Mouse (Mus musculus) stomach, embryonic 16.5 days (tissue): ENCODE data around the gene S100a2. TPM values are rescaled to one million over a fixed set of nuclear protein-coding genes. Genes with fewer than 3 reads are reported as not detected.

Experiments used
- ATAC-seq: fragments of 200-750 bp; cut with Nextera tagmentation; 2 replicates; pipeline ENCODE4 v1.8.0; 2017; ENCODE audit warnings: moderate number of reproducible peaks, moderate TSS enrichment; ENCODE audit not compliant: insufficient read depth, low FRiP score
- H3K27ac ChIP-seq: fragments of 300-500 bp; sonication (generic); 2 replicates; pipeline ENCODE4 v1.5.1; 2014; ENCODE audit warnings: low read length
- H3K27me3 ChIP-seq: fragments of 300-500 bp; sonication (generic); 2 replicates; pipeline ENCODE4 v1.6.1; 2014; ENCODE audit warnings: low read length, control low read depth, mixed read lengths; ENCODE audit not compliant: control insufficient read depth, insufficient read depth
- H3K36me3 ChIP-seq: fragments of 300-500 bp; sonication (generic); 2 replicates; pipeline ENCODE4 v1.6.1; 2014; ENCODE audit warnings: low read length; ENCODE audit not compliant: control insufficient read depth, insufficient read depth
- H3K4me1 ChIP-seq: fragments of 300-500 bp; sonication (generic); 2 replicates; pipeline ENCODE4 v1.6.1; 2014; ENCODE audit warnings: low read length, control low read depth, mixed read lengths; ENCODE audit not compliant: control insufficient read depth, insufficient read depth
- H3K4me2 ChIP-seq: fragments of 300-500 bp; sonication (generic); 2 replicates; pipeline ENCODE4 v1.6.1; 2014; ENCODE audit warnings: low read depth, low read length, mixed read lengths
- H3K4me3 ChIP-seq: fragments of 300-500 bp; sonication (generic); replicated peaks from 2 replicates; pipeline ENCODE4 v1.5.1; 2014; ENCODE audit warnings: mild to moderate bottlenecking, low read length
- H3K9ac ChIP-seq: fragments of 300-500 bp; sonication (generic); 2 replicates; pipeline ENCODE4 v1.6.1; 2014; ENCODE audit warnings: low read length
- H3K9me3 ChIP-seq: fragments of 300-500 bp; sonication (generic); replicated peaks from 2 replicates; pipeline ENCODE4 v1.6.1; 2016; ENCODE audit warnings: low read length, control low read depth; ENCODE audit not compliant: control insufficient read depth
- WGBS: fragments of 180-500 bp; shearing (Covaris S2); extraction: QIAGEN DNeasy Blood & Tissue Kit; methylation state at CpG from one replicate; pipeline ENCODE4 v1.1.7; 2014; 5-methylcytosine and 5-hydroxymethylcytosine counted together
- polyA plus RNA-seq: library from polyadenylated mRNA; unstranded; fragments of >200 nt; fragmentation: Nextera tagmentation; extraction: Ambion mirVana; gene quantifications from 2 replicates; pipeline ENCODE4 v1.2.1, GENCODE M21; 2015

The S100a2 gene
- polyA plus RNA-seq, 1 experiment from 2014 or later, result 0.93 TPM

GRCm38 (mm10) chr3:90609102-90609501 lies 19.1 kb downstream of the S100a2 start:
- H3K27ac ChIP-seq, result no peak overlapping the region
- H3K9me3 ChIP-seq, result no peaks in the 10 kb centered on the region
- 0 out of 2 replicates have a peak overlapping the region, but pooled peaks have one; percentile 0 for H3K9ac ChIP-seq
- no peaks in the 10 kb centered on the region for H3K36me3 ChIP-seq
- peaks cover 29% of the 10 kb centered on the region for H3K4me1 ChIP-seq
- H3K4me2 ChIP-seq, result no peak overlapping the region
- H3K4me3 ChIP-seq, result no peak overlapping the region
- no peak for ATAC-seq
- H3K27me3 ChIP-seq, result no peaks in the 10 kb centered on the region

- no peak for ATAC-seq
- 0 out of 2 replicates have a peak overlapping the region, but pooled peaks have one; percentile 14 for H3K27ac ChIP-seq
- H3K36me3 ChIP-seq, result no peaks in the 10 kb centered on the region
- no peak overlapping the region for H3K4me3 ChIP-seq
- no peaks in the 10 kb centered on the region for H3K9me3 ChIP-seq
- H3K27me3 ChIP-seq, result no peaks in the 10 kb centered on the region
- H3K9ac ChIP-seq, result no peak overlapping the region
- H3K4me1 ChIP-seq, result peaks cover 20% of the 10 kb centered on the region
- no peak overlapping the region for H3K4me2 ChIP-seq
- WGBS, result 91% methylated on average over 3 of the region's 3 CpGs
These were observed 21.4 kb downstream of the S100a2 start for GRCm38 (mm10) chr3:90611494-90611893.

- Histone ChIP-seq H3K9me3 (no peaks in the 10 kb centered on the region), H3K36me3 (no peaks in the 10 kb centered on the region), H3K9ac (no peak overlapping the region), H3K4me1 (peaks cover 20% of the 10 kb centered on the region), H3K4me2 (peak overlapping the region; percentile 67), H3K4me3 (no peak overlapping the region), H3K27me3 (no peaks in the 10 kb centered on the region), H3K27ac (peak overlapping the region; percentile 93; the same call in 1 of the 2 replicates)
- no peak for ATAC-seq
- WGBS, result 65% methylated on average over 4 of the region's 4 CpGs
These were observed 22.0 kb downstream of the S100a2 start for GRCm38 (mm10) chr3:90612061-90612460.

- H3K27ac ChIP-seq, result peak within 1 kb of the TSS; percentile 93
- H3K9ac ChIP-seq, result peak within 1 kb of the TSS; percentile 70
- peaks cover 20% of the 10 kb centered on the region for H3K4me1 ChIP-seq
- no peaks in the 10 kb centered on the region for H3K27me3 ChIP-seq
- H3K9me3 ChIP-seq, result 0 out of 2 replicates have a peak, but pooled peaks cover 3% of the 10 kb centered on the region
- H3K4me2 ChIP-seq, result peak within 1 kb of the TSS; percentile 67
- peak within 1 kb of the TSS; percentile 48 for H3K4me3 ChIP-seq
- no peaks in the 10 kb centered on the region for H3K36me3 ChIP-seq
- ATAC-seq, result peak; percentile 79
- WGBS, result under 1% methylated on average over 23 of the region's 23 CpGs
These were observed 22.8 kb downstream of the S100a2 start, which contains the start of gene S100a6 for GRCm38 (mm10) chr3:90612728-90613291. Gene S100a6, plus strand, starts transcription at chr3:90612882.

- Histone ChIP-seq H3K9me3 (0 out of 2 replicates have a peak, but pooled peaks cover 3% of the 10 kb centered on the region), H3K27me3 (no peaks in the 10 kb centered on the region), H3K27ac (peak overlapping the region; percentile 93), H3K4me2 (peak overlapping the region; percentile 67), H3K9ac (peak overlapping the region; percentile 70), H3K36me3 (no peaks in the 10 kb centered on the region), H3K4me3 (peak overlapping the region; percentile 48), H3K4me1 (peaks cover 20% of the 10 kb centered on the region)
- ATAC-seq, result no peak
- WGBS, result 60% methylated on average over 7 of the region's 7 CpGs
These were observed 23.6 kb downstream of the S100a2 start for GRCm38 (mm10) chr3:90613461-90614147.

GRCm38 (mm10) chr3:90614148-90614530 lies 24.1 kb downstream of the S100a2 start:
- Histone ChIP-seq H3K4me3 (peak overlapping the region; percentile 48), H3K27me3 (no peaks in the 10 kb centered on the region), H3K4me2 (peak overlapping the region; percentile 67), H3K9me3 (0 out of 2 replicates have a peak, but pooled peaks cover 3% of the 10 kb centered on the region), H3K9ac (peak overlapping the region; percentile 70), H3K27ac (peak overlapping the region; percentile 93), H3K36me3 (no peaks in the 10 kb centered on the region), H3K4me1 (peaks cover 20% of the 10 kb centered on the region)
- 78% methylated on average over 6 of the region's 6 CpGs for WGBS
- no peak for ATAC-seq

GRCm38 (mm10) chr3:90614611-90615251 lies 24.7 kb downstream of the S100a2 start:
- H3K4me3 ChIP-seq, result peak overlapping the region; percentile 48
- no peaks in the 10 kb centered on the region for H3K36me3 ChIP-seq
- H3K4me2 ChIP-seq, result peak overlapping the region; percentile 67
- WGBS, result 56% methylated on average over 11 of the region's 11 CpGs
- peaks cover 20% of the 10 kb centered on the region for H3K4me1 ChIP-seq
- ATAC-seq, result peak; percentile 65
- no peaks in the 10 kb centered on the region for H3K27me3 ChIP-seq
- H3K9me3 ChIP-seq, result 0 out of 2 replicates have a peak, but pooled peaks cover 3% of the 10 kb centered on the region
- H3K9ac ChIP-seq, result peak overlapping the region; percentile 70
- peak overlapping the region; percentile 93 for H3K27ac ChIP-seq

GRCm38 (mm10) chr3:90615415-90615814 lies 25.4 kb downstream of the S100a2 start:
- peak; percentile 61 for ATAC-seq
- peak overlapping the region; percentile 67 for H3K4me2 ChIP-seq
- H3K27me3 ChIP-seq, result no peaks in the 10 kb centered on the region
- H3K9me3 ChIP-seq, result 0 out of 2 replicates have a peak, but pooled peaks cover 3% of the 10 kb centered on the region
- 9% methylated on average over 7 of the region's 7 CpGs for WGBS
- peak overlapping the region; percentile 48 for H3K4me3 ChIP-seq
- H3K27ac ChIP-seq, result peak overlapping the region; percentile 93
- no peaks in the 10 kb centered on the region for H3K36me3 ChIP-seq
- H3K9ac ChIP-seq, result peak overlapping the region; percentile 51
- peaks cover 20% of the 10 kb centered on the region for H3K4me1 ChIP-seq

GRCm38 (mm10) chr3:90615911-90616310 lies 25.9 kb downstream of the S100a2 start:
- peaks cover 20% of the 10 kb centered on the region for H3K4me1 ChIP-seq
- H3K9ac ChIP-seq, result peak overlapping the region; percentile 51
- H3K36me3 ChIP-seq, result no peaks in the 10 kb centered on the region
- H3K9me3 ChIP-seq, result 0 out of 2 replicates have a peak, but pooled peaks cover 3% of the 10 kb centered on the region
- ATAC-seq, result no peak
- no peaks in the 10 kb centered on the region for H3K27me3 ChIP-seq
- WGBS, result 40% methylated on average over 1 of the region's 1 CpGs
- H3K4me2 ChIP-seq, result peak overlapping the region; percentile 67
- H3K27ac ChIP-seq, result peak overlapping the region; percentile 46
- peak overlapping the region; percentile 48 for H3K4me3 ChIP-seq
